Mouse (Mus musculus) brown adipose tissue, adult 24 weeks (tissue): ENCODE measurements around the gene 1810009A15Rik. TPM values are rescaled to one million over a fixed set of nuclear protein-coding genes. Genes with fewer than 3 reads are reported as not detected.
"Not testable (repeated sequence)": the region's sequence is repeated elsewhere in the genome, so short reads cannot be mapped to it uniquely, and the experiment has no call there.

Source experiments
- H3K27ac ChIP-seq: fragments of 200-500 bp; replicated peaks from 2 replicates; pipeline ENCODE4 v1.5.1; 2012; ENCODE audit warnings: low read depth, mild to moderate bottlenecking, low read length
- H3K4me1 ChIP-seq: fragments of 200-500 bp; 2 replicates; pipeline ENCODE4 v1.6.1; 2012; ENCODE audit warnings: low read length, mixed read lengths; ENCODE audit not compliant: control insufficient read depth, insufficient read depth, insufficient read length
- H3K4me3 ChIP-seq: fragments of 200-500 bp; 2 replicates; pipeline ENCODE4 v1.5.1; 2012; ENCODE audit warnings: low read depth, mild to moderate bottlenecking, low read length, moderate library complexity; ENCODE audit not compliant: insufficient read depth
- polyA plus RNA-seq: library from polyadenylated mRNA; stranded (reverse); fragments of >200 nt; gene quantifications from 2 replicates; pipeline ENCODE4 v1.2.4, GENCODE M21; 2012; ENCODE audit not compliant: missing spikeins, insufficient read depth, insufficient read length

Gene 1810009A15Rik
- polyA plus RNA-seq, 1 experiment = 59.8 TPM

DNA sequence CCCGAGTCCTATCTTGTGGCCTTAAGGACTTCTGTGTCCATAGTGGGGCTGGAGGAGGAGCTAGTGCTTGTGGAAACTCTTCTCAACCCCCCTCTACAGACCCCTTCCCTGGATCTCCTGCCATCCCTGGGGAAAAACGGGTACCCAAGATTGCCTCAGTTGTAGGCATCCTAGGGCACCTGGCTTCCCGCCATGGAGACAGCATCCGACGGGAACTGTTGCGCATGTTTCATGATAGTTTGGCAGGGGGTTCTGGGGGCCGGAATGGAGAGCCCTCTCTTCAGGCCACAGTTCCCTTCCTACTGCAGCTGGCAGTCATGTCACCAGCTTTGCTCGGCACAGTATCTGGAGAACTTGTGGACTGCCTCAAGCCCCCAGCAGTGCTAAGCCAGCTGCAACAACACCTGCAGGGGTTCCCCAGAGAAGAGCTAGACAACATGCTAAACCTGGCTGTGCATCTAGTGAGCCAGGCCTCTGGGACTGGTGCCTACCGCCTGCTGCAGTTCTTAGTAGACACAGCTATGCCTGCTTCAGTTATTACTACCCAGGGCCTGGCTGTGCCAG is 6.8 kb downstream of the 1810009A15Rik start:
- H3K4me1 ChIP-seq = peaks cover 6% of the 10 kb centered on the region; the same call in 1 of the 2 replicates
- H3K27ac ChIP-seq = no peak overlapping the region
- no peak overlapping the region for H3K4me3 ChIP-seq

DNA sequence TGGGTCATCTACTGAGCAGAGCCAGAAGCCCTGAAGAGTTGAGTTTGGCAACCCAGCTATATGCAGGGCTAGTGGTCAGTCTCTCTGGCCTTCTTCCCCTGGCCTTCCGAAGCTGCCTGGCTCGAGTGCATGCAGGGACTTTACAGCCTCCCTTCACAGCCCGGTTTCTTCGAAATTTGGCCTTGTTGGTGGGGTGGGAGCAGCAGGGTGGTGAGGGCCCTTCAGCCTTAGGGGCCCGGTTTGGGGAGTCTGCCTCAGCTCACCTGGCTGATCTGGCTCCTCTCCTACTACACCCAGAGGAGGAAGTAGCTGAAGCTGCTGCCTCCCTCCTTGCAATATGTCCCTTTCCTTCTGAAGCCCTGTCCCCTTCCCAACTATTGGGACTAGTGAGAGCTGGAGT is 7.6 kb downstream of the 1810009A15Rik start:
- not testable (repeated sequence) for H3K4me3 ChIP-seq, H3K4me1 ChIP-seq, H3K27ac ChIP-seq

DNA sequence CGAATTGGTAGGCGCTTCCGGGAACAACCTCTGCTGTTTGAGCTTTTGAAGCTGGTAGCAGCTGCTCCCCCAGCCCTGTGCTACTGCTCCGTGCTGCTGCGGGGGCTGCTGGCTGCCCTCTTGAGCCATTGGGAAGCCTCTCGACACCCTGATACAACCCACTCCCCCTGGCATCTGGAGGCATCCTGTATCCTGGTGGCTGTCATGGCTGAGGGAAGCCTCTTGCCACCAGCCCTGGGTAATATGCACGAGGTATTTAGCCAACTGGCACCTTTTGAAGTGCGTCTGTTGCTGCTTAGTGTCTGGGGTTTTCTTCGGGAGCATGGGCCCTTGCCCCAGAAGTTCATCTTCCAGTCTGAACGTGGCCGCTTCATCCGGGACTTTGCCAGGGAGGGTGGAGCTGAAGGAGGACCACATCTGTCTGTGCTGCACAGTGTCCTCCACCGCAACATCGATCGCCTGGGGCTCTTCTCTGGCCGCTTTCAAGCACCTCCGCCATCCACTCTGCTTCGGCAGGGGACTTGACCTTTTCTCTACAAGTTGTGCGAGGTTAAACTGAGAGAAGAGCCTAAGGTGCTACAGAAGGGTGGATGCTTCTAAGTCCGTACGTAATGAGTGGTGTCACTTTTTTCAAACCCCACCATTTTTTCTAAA is 8.7 kb downstream of the 1810009A15Rik start:
- 0 out of 2 replicates have a peak overlapping the region, but pooled peaks have one; percentile 5 for H3K27ac ChIP-seq
- H3K4me3 ChIP-seq = peak overlapping the region; percentile 45
- H3K4me1 ChIP-seq = not testable (repeated sequence)

DNA sequence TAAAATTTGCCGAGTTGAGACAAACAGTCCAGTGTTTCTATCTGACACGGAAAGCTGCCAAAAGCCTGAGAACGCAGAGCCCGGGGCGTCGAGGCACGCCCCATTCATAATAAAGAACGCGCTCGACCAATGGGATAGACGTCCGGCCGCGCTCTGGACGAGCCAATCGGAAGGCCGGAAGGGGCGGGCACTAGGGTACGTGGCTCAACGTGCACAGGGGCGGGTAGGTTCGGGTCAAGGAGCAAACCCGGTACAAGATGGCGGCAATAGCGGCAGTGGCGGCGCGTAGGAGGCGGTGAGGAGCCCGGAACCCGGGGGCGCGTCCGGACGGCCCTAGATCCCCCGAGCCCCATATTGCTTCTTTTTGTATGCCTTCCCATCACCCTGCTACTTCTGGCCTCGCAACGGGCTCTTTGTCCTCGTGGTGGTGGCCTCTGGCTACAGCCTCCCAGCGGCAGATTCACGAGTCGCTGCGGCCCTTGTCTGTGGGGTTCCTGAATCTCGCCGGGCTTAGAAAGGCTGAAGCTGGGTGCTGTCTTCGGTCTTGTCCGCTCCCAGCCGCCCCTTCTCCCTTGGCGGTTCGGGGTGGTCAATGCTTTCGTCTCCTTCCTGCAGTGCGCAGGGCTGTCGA is 9.3 kb downstream of the 1810009A15Rik start, which contains the start of gene Ganab:
Ganab (plus strand) TSS at position 207 of the 631 bp plus-strand sequence.
- Histone ChIP-seq H3K4me3 (peak within 1 kb of the TSS; percentile 85), H3K4me1 (peaks cover 6% of the 10 kb centered on the region; the same call in 1 of the 2 replicates), H3K27ac (peak within 1 kb of the TSS; percentile 74)

DNA sequence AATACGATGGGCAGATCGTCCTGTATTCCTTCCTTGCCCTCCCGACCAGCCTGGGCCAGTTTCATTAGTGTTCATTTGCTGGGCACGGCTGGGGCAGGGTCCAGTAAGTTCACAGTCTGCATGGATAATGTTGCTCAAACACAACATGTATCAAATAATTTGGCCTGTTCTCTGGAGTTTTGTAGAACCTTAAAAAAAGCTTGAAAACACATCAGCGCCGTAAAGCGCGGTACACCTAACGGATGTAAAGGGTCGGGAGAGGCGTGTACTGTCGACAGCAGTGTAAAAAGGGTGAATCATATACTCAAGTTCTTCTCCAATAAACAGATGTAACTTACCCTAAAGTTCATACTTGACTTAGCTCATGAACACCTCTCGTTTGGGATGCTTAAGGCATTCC is 9.9 kb downstream of the 1810009A15Rik start:
- peaks cover 6% of the 10 kb centered on the region; the same call in 1 of the 2 replicates for H3K4me1 ChIP-seq
- H3K4me3 ChIP-seq = peak overlapping the region; percentile 85
- peak overlapping the region; percentile 74 for H3K27ac ChIP-seq

DNA sequence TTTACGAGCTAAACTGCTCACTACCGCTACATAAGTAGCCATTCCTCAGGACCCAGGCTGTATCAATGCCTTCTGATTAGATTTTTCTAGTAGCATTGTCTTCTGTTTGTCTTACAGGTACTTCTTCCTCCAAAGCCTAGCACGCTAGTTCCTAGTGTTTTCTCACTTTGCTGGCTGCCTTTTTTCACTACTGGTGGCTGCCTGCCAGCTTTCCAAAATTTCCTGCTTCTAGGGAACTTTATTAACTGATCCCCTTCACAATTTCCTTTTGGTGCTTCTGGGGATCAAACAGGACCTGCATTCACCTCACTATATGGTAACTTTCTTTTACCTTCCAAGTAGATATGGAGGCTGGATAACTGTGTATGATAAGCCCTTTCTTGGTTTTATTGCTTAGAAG is 10.4 kb downstream of the 1810009A15Rik start:
- H3K27ac ChIP-seq = no peak overlapping the region
- peak overlapping the region; percentile 12; the same call in 1 of the 2 replicates for H3K4me3 ChIP-seq

DNA sequence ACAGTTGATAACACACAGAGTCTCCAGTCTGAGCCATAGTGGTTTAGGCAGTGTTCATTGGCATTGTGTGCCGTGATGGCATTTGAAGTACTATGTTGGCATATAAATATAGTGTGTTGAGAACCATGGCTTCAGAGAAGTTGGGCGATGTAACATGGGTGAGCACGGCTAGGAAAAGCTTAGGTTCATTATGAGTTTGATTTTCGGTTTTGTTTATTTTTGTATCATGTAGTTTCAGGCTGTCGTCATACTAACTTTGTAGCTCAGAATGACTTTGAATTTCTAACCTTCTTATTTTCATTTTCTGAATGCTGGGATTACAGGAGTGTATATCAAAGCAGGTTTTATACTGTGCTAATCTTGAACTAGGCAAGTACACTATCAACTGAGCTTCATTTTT is 14.8 kb downstream of the 1810009A15Rik start:
- no peaks in the 10 kb centered on the region for H3K4me1 ChIP-seq
- H3K4me3 ChIP-seq = no peak overlapping the region
- no peak overlapping the region for H3K27ac ChIP-seq

More for the DNA sequence above, 10.4 kb downstream of the 1810009A15Rik start:
- peaks cover 6% of the 10 kb centered on the region; the same call in 1 of the 2 replicates for H3K4me1 ChIP-seq

DNA sequence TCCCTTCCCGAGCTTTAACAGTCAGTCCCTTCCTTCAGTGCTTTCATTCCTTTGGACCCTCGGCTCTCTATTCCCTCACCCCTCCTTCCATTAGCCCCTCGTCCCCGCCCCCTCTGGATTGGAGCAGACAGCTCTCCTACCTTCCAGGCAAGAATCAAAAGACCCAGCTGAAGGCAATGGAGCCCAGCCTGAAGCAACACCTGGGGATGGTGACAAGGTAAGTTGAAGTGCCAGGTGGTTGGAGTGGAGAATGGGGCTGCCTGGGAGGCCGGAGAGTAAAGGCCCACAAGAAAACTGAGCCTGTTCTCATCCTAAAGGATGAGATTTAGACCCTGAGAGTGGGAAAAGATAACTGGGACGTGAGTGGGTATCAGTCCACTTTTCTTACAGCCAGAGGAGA is 19.9 kb downstream of the 1810009A15Rik start:
- Histone ChIP-seq H3K4me1 (no peaks in the 10 kb centered on the region), H3K27ac (no peak overlapping the region), H3K4me3 (no peak overlapping the region)

DNA sequence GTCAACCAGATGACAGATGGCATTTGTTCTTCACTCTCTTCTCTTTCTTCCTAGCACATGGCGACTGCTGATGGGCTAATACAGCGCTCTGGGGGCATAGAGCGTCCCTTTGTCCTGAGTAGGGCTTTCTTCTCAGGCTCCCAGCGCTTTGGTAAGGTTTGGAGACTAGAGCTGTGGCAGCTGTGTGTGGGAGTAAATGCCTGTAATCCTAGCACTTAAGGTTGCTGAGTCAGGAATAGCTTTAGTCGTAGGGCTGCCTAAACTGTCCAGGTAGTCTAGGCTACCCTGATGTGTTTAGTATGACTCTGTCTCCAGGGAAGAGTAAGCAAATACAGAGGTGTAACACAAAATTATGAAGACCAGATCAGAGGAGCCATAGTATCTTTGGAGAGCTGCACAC is 23.2 kb downstream of the 1810009A15Rik start:
- no peak overlapping the region for H3K4me3 ChIP-seq
- H3K4me1 ChIP-seq = no peaks in the 10 kb centered on the region
- H3K27ac ChIP-seq = no peak overlapping the region

DNA sequence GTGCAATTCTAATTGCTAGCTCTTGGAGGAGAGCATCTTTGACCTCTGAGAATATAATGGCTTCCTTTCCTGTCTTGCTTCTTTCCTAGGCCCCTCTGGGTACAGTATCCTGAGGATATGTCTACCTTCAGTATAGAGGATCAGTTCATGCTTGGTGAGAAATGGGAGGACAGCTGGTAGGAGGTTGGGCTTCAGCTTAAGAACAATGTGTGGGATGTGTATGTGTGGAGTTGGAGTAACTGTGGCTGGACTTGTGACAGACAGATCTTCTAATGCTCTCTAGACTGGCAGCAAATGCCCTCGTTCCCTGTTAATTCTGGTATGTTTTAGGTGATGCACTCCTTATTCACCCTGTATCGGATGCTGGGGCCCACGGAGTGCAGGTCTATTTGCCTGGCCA is 25.6 kb downstream of the 1810009A15Rik start:
- H3K27ac ChIP-seq = no peak overlapping the region
- H3K4me1 ChIP-seq = no peaks in the 10 kb centered on the region
- no peak overlapping the region for H3K4me3 ChIP-seq

DNA sequence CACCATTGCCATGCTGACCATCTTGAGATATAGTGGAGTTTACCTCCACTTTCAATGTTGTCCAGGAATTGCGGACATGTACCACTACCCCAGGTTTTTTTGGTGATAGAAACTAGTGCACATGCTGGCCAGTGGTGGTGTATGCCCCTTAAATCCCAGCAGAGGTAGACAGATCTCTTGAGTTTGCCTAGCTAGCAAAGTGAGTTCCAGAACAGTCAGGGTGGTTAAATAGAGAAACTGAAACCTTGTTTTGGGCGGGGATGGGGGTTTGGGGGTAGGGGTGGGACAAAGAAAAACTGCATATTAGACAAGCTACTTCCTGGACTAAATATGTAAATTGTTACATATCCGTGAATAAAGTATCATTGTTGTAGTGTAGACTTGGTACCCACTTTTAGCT is 30.3 kb downstream of the 1810009A15Rik start:
- no peak overlapping the region for H3K27ac ChIP-seq
- H3K4me1 ChIP-seq = peaks cover 5% of the 10 kb centered on the region
- no peak overlapping the region for H3K4me3 ChIP-seq

DNA sequence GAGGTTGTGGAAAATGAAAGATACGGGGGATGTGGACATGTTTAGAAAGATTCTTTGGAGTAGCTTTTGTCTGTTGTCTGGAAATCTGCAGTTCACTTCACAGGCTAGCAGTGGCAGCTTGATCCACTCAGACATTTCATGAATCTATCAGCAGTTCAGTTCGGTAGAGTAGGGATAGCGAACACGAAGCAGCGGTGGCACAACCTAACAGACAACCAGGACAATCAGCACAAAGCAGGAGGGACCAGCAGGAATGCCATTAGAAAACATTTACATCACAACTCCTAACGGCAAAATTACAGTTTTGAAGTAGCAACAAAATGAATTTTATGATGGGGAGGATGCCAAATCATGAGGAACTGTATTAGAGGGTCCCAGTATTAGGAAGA is 31.0 kb downstream of the 1810009A15Rik start:
- Histone ChIP-seq H3K4me1 (peaks cover 5% of the 10 kb centered on the region), H3K27ac (peak overlapping the region; percentile 96), H3K4me3 (peak overlapping the region; percentile 52)

DNA sequence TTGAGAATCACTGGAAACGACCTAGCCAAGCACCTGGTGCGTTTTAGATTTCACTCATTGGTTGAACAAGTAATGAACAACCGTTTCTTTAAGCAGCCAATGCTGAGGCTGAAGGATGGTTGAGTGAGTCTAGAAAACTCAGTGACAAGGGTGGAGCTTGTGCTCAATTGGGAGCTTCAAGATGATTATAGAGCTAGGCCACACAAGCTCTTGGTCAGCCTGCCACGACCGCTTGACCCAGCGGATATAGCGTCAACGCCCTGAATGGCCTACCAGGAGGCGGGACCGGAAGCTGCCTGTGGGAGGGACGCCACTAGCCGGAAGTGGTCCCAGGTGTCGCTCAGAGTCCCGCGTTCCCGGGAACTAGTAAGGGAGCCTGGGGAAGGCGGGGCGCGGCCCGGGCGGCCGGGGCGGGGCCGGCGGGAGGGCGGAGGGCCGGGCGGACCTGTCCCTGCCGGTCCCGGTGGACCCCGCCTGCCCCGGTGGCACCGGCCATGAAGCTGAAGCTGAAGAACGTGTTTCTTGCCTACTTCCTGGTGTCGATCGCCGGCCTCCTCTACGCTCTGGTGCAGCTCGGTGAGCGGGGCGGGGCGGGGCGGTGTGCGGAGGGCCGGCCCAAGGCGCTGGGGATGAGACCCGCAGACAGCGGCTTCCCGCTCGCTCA is 31.6 kb downstream of the 1810009A15Rik start, which contains the start of gene B3gat3:
B3gat3 (plus strand) TSS at position 302 of the 664 bp plus-strand sequence.
- Histone ChIP-seq H3K27ac (peak within 1 kb of the TSS; percentile 96), H3K4me1 (peaks cover 5% of the 10 kb centered on the region), H3K4me3 (peak within 1 kb of the TSS; percentile 75)

DNA sequence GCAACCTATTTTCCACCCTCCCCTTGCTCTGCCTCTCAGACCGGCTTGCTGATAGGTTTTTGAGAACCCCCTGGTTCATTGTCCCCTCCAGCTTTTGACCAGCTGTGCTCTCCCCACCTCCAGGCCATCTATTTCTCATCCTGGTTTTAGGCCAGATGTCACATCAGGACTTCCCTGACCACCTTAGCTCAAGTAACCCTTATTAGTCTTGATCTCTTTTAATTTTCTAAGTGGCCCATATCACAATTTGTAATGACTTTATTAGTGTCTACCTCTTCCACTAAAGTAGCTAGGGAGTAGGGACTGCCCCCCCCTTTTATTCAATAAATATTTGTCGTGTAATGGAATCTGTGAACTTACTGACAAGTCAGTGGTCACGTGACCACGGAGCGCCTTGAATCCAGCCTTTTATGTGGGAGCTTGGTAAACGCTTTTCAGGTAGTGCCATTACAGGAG is 32.2 kb downstream of the 1810009A15Rik start:
- peak overlapping the region; percentile 75 for H3K4me3 ChIP-seq
- peaks cover 5% of the 10 kb centered on the region for H3K4me1 ChIP-seq
- peak overlapping the region; percentile 85 for H3K27ac ChIP-seq

DNA sequence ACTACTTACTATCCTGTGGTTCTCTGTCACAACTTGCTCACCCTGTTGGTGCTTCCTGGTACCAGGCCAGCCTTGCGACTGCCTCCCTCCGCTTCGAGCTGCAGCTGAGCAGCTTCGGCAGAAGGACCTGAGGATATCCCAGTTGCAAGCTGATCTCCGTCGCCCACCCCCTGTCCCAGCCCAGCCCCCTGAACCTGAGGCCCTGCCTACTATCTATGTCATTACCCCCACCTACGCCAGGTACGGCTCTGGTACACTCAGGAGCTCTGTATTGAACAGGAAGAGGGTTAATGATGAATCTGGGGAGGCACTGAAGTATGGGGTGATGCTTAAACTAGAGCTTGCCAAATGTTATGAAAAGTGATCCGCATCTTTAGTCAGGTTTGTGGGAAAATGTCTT is 33.1 kb downstream of the 1810009A15Rik start:
- peaks cover 5% of the 10 kb centered on the region for H3K4me1 ChIP-seq
- 0 out of 2 replicates have a peak overlapping the region, but pooled peaks have one; percentile 0 for H3K4me3 ChIP-seq
- H3K27ac ChIP-seq = no peak overlapping the region
